Mouse (Mus musculus) forebrain, postnatal 0 days (tissue): ENCODE results near the gene Olfr575. TPM values are rescaled to one million over a fixed set of nuclear protein-coding genes. Genes with fewer than 3 reads are reported as not detected.

Experiments used
- ATAC-seq: fragments of 200-750 bp; cut with Nextera tagmentation; 2 replicates; pipeline ENCODE4 v1.8.0; 2017; ENCODE audit warnings: mild to moderate bottlenecking, moderate library complexity
- DNase-seq: peaks from one replicate; pipeline ENCODE4 v3.0.0-alpha.2; 2015
- H3K27ac ChIP-seq: fragments of 300-500 bp; sonication (generic); 2 replicates; pipeline ENCODE4 v1.5.1; 2014; ENCODE audit warnings: low read depth, mild to moderate bottlenecking, antibody characterized with exemption, low read length, moderate library complexity, mixed read lengths
- H3K27me3 ChIP-seq: fragments of 300-500 bp; sonication (generic); 2 replicates; pipeline ENCODE4 v1.6.1; 2014; ENCODE audit warnings: mild to moderate bottlenecking, low read length, mixed read lengths; ENCODE audit not compliant: insufficient read depth
- H3K36me3 ChIP-seq: fragments of 300-500 bp; sonication (generic); 2 replicates; pipeline ENCODE4 v1.6.1; 2014; ENCODE audit warnings: mild to moderate bottlenecking, moderate library complexity; ENCODE audit not compliant: insufficient read depth
- H3K4me1 ChIP-seq: fragments of 300-500 bp; sonication (generic); 2 replicates; pipeline ENCODE4 v1.6.1; 2014; ENCODE audit warnings: antibody characterized with exemption; ENCODE audit not compliant: insufficient read depth
- H3K4me2 ChIP-seq: fragments of 300-500 bp; sonication (generic); 2 replicates; pipeline ENCODE4 v1.6.1; 2014; ENCODE audit warnings: low read depth, mild to moderate bottlenecking, moderate library complexity
- H3K4me3 ChIP-seq: fragments of 300-500 bp; sonication (generic); 2 replicates; pipeline ENCODE4 v1.5.1; 2014; ENCODE audit warnings: low read depth, low read length, mixed read lengths
- H3K9ac ChIP-seq: fragments of 300-500 bp; sonication (generic); 2 replicates; pipeline ENCODE4 v1.6.1; 2014; ENCODE audit warnings: mild to moderate bottlenecking
- H3K9me3 ChIP-seq: fragments of 300-500 bp; sonication (generic); 2 replicates; pipeline ENCODE4 v1.6.1; 2016; ENCODE audit warnings: low read length
- CTCF ChIP-seq: sonication (generic); IDR thresholded peaks from 2 replicates; pipeline ENCODE4 v1.5.1; 2016; ENCODE audit warnings: antibody characterized with exemption, control low read depth, low read depth
- WGBS: fragments of 180-500 bp; shearing (Covaris S2); extraction: QIAGEN DNeasy Blood & Tissue Kit; methylation state at CpG from one replicate; pipeline ENCODE4 v1.1.7; 2014; 5-methylcytosine and 5-hydroxymethylcytosine counted together
- polyA plus RNA-seq: library from polyadenylated mRNA; unstranded; fragments of >200 nt; fragmentation: Nextera tagmentation; extraction: Ambion mirVana; gene quantifications from 2 replicates; pipeline ENCODE4 v1.2.1, GENCODE M21; 2015
- total RNA-seq: library from RNA; depleted of rRNA; stranded (reverse); fragments of >200 nt; gene quantifications from 2 replicates; pipeline ENCODE4 v1.2.3, GENCODE M21; 2014; rRNA removed

Olfr575 gene
- total RNA-seq (not detected in 2 replicates), polyA plus RNA-seq (not detected in 2 replicates)

DNA sequence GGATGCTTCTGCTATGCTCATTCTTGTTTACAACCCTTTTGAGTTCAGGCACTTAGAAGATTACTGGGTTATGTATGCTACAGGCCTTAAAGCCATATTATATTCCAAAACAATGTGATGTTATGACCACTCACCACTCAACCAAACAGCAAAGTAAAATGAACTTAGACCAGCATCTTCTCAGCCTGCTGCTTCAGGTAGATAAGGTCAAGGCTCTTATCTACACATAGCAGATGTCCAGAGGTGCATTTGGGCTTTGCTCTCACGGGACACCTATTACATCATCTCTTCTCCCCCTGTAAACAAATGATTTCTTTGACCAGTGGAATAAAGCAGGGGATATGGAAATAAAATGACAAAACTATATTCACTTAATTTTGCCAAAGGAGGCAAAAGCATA lies at the start of gene Olfr575:
Gene Olfr575, minus strand, starts transcription at position 183 of the 400 bp plus-strand sequence.
- DNase-seq: no peak
- H3K4me2 ChIP-seq: no peak within 1 kb of the TSS
- no peak within 1 kb of the TSS for H3K27ac ChIP-seq
- H3K9ac ChIP-seq: no peak within 1 kb of the TSS
- TF ChIP-seq CTCF: no peak
- H3K36me3 ChIP-seq: no peaks in the 10 kb centered on the region
- H3K4me1 ChIP-seq: no peaks in the 10 kb centered on the region
- H3K4me3 ChIP-seq: no peak within 1 kb of the TSS
- no peaks in the 10 kb centered on the region for H3K9me3 ChIP-seq
- WGBS: 77% methylated on average over 1 of the region's 1 CpGs
- no peak for ATAC-seq
- H3K27me3 ChIP-seq: no peaks in the 10 kb centered on the region

DNA sequence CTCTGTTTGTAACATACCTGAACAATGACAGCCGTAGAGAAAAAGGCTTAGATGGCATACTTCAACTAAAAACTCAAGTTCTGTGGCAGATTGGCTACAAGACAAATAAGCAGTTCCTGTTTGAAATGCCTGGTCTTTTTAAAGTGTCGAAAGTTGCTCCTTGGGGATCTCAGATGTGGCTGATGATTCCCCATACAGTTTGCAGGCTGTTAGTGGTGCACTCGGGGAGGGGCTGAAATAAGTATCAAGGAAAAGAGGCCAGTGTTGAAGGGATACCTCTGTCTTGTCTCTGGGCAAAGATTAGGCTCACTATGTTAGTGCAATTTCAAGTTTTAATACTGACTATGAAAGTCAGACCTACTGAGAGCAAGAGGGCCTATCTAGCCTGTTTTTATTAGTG lies 30.6 kb upstream of the Olfr575 start, which contains the start of gene Olfr578:
Gene Olfr578, minus strand, starts transcription at position 101 of the 400 bp plus-strand sequence.
- Histone ChIP-seq H3K36me3 (no peaks in the 10 kb centered on the region), H3K4me3 (no peak within 1 kb of the TSS), H3K27me3 (no peaks in the 10 kb centered on the region), H3K4me1 (no peaks in the 10 kb centered on the region), H3K9ac (no peak within 1 kb of the TSS), H3K4me2 (no peak within 1 kb of the TSS), H3K9me3 (no peaks in the 10 kb centered on the region), H3K27ac (no peak within 1 kb of the TSS)
- DNase-seq: no peak
- no peak for ATAC-seq
- TF ChIP-seq CTCF: no peak
- 83% methylated on average over 3 of the region's 3 CpGs for WGBS

DNA sequence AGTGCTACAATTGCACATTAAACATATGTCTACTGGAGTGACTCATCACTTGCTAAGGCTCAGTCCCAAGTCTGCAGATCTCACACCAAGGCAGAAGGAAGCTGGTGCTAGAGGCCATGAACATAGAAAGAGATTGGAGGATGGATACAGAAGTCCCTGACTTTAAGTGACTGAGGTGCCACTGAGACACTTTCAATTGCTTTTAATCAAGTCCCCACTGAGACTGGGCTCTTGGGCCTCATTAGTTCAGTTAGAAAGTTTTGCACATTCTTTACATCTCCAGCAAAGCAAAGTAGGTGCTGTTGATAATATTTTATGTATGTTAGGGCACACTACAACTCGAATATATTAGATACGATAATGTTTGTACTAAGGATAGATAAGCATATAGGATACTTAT lies 17.3 kb upstream of the Olfr575 start, which contains the start of gene Olfr577:
Gene Olfr577, minus strand, starts transcription at position 101 of the 400 bp plus-strand sequence.
- WGBS: 84% methylated on average over 2 of the region's 2 CpGs
- Histone ChIP-seq H3K27me3 (no peaks in the 10 kb centered on the region), H3K4me3 (no peak within 1 kb of the TSS), H3K4me1 (no peaks in the 10 kb centered on the region), H3K9ac (no peak within 1 kb of the TSS), H3K27ac (no peak within 1 kb of the TSS), H3K36me3 (no peaks in the 10 kb centered on the region), H3K9me3 (no peaks in the 10 kb centered on the region), H3K4me2 (no peak within 1 kb of the TSS)
- no peak for TF ChIP-seq CTCF
- ATAC-seq (no peak), DNase-seq (no peak)

DNA sequence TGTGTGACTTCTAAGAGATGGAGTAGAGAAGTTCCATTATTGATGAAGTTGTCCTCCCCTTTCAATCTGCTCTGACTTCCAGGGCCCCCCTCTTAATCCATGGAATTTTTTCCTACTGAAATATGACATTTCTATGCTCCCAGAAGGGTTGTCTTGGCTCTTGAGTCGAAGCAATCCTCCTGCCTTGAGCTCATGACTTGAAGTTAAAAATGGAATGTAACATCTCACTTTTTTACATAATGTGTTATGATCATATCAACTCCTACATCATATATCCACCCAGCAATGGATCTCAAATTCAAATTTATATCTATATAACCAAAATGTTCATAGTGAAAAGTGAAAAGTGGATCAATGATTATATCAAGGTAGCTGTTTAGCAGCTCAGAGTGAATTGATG lies 15.8 kb upstream of the Olfr575 start:
- ATAC-seq (no peak), DNase-seq (no peak)
- 42% methylated on average over 1 of the region's 1 CpGs for WGBS
- Histone ChIP-seq H3K9ac (no peak overlapping the region), H3K9me3 (no peaks in the 10 kb centered on the region), H3K4me1 (no peaks in the 10 kb centered on the region), H3K27ac (no peak overlapping the region), H3K4me2 (no peak overlapping the region), H3K27me3 (no peaks in the 10 kb centered on the region), H3K4me3 (no peak overlapping the region), H3K36me3 (no peaks in the 10 kb centered on the region)
- TF ChIP-seq CTCF: no peak

DNA sequence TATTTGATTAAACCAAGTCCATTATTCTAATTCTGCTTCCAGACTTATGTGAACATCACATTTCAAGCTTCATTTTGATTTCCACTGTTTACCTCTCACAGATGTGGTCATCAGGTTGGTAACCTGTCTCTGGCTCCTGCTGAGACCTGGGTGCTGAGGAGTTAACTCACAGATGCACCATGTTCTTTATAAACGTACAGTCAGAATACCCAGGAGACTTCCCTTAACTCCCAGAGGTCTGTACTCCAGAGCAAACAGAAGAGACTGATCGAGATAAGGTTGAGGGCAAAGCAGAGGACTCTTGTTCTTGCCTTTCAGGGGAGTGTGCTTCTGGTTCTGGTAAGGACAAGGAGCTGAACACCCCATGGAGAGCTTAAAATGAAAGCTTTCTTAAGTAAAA lies 3.8 kb upstream of the Olfr575 start, which contains the start of gene Olfr576:
Gene Olfr576, plus strand, starts transcription at position 301 of the 400 bp plus-strand sequence.
- DNase-seq (no peak), ATAC-seq (no peak)
- WGBS: 58% methylated on average over 2 of the region's 2 CpGs

DNA sequence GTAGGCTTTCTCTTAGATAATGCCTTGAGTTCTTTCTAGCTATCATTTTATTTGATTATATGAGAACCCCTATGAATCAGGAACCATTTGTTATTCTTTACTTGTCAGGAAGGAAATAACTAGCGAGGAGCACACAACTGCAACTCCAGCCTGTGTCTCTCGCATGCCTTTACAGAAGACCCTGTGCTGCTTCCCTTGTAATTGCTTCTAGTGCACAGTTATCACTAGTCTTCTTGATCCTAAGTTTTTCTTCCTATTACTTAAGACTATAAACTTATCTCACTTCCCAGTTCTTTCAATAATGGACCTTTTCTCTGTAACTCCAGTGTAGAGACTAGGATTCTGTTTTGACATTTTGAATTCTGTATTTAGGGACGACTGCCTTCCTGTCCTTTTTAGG lies 438 bp downstream of the Olfr575 start:
- no peaks in the 10 kb centered on the region for H3K36me3 ChIP-seq
- H3K4me2 ChIP-seq: no peak overlapping the region
- no peaks in the 10 kb centered on the region for H3K27me3 ChIP-seq
- no peak for TF ChIP-seq CTCF
- no peaks in the 10 kb centered on the region for H3K9me3 ChIP-seq
- H3K9ac ChIP-seq: no peak overlapping the region
- 81% methylated on average over 3 of the region's 3 CpGs for WGBS
- no peaks in the 10 kb centered on the region for H3K4me1 ChIP-seq
- DNase-seq: no peak
- no peak overlapping the region for H3K27ac ChIP-seq
- ATAC-seq: no peak
- no peak overlapping the region for H3K4me3 ChIP-seq

More for the DNA sequence above, 3.8 kb upstream of the Olfr575 start, which contains the start of gene Olfr576:
- H3K9ac ChIP-seq: no peak within 1 kb of the TSS
- H3K4me3 ChIP-seq: no peak within 1 kb of the TSS
- H3K27ac ChIP-seq: no peak within 1 kb of the TSS
- H3K36me3 ChIP-seq: no peaks in the 10 kb centered on the region
- no peak for TF ChIP-seq CTCF
- H3K4me2 ChIP-seq: no peak within 1 kb of the TSS
- no peaks in the 10 kb centered on the region for H3K9me3 ChIP-seq
- H3K27me3 ChIP-seq: no peaks in the 10 kb centered on the region
- H3K4me1 ChIP-seq: no peaks in the 10 kb centered on the region

DNA sequence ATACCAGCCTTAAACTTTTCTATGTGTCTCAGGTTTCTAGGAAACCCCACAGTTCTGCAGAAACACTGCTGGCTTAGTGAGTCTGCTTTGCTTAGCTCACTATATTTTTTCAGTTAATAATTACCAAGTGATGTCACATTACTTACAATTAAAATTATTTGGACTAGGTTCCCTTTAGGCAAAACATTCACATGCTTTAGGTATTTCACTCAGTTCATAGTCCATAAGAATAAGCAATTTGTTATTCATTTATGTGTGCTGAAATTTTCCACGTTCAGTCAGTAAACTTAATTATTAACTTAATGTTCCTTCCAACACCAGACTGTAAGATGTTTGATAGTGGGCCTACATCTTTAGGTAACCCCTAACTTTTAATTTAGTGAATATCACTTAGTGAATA lies 7.8 kb downstream of the Olfr575 start:
- Histone ChIP-seq H3K36me3 (no peaks in the 10 kb centered on the region), H3K4me2 (no peak overlapping the region), H3K27me3 (no peaks in the 10 kb centered on the region), H3K27ac (no peak overlapping the region), H3K9ac (no peak overlapping the region), H3K4me3 (no peak overlapping the region), H3K9me3 (no peaks in the 10 kb centered on the region), H3K4me1 (no peaks in the 10 kb centered on the region)
- 68% methylated on average over 1 of the region's 1 CpGs for WGBS
- ATAC-seq: no peak
- no peak for TF ChIP-seq CTCF
- DNase-seq: no peak
